Mouse (Mus musculus) midbrain, embryonic 11.5 days (tissue): ENCODE results near the gene Rgs19. TPM values are rescaled to one million over a fixed set of nuclear protein-coding genes. Genes with fewer than 3 reads are reported as not detected.

Experiments used
- ATAC-seq: fragments of 200-750 bp; cut with Nextera tagmentation; 2 replicates; pipeline ENCODE4 v1.8.0; 2017; ENCODE audit warnings: moderate TSS enrichment, moderate library complexity; ENCODE audit not compliant: low FRiP score
- DNase-seq: peaks from one replicate; pipeline ENCODE4 v3.0.0; 2015; ENCODE audit warnings: low spot score; ENCODE audit errors: missing footprints
- H3K27ac ChIP-seq: fragments of 300-500 bp; sonication (generic); 2 replicates; pipeline ENCODE4 v1.5.1; 2014; ENCODE audit warnings: low read depth, low read length
- H3K27me3 ChIP-seq: fragments of 300-500 bp; sonication (generic); 2 replicates; pipeline ENCODE4 v1.6.1; 2014; ENCODE audit warnings: mild to moderate bottlenecking, low read length, moderate library complexity, mixed read lengths; ENCODE audit not compliant: control insufficient read depth, insufficient read depth
- H3K36me3 ChIP-seq: fragments of 300-500 bp; sonication (generic); 2 replicates; pipeline ENCODE4 v1.6.1; 2014; ENCODE audit warnings: mild to moderate bottlenecking, low read length, moderate library complexity, mixed read lengths; ENCODE audit not compliant: control insufficient read depth, insufficient read depth
- H3K4me1 ChIP-seq: fragments of 300-500 bp; sonication (generic); 2 replicates; pipeline ENCODE4 v1.6.1; 2014; ENCODE audit warnings: low read length; ENCODE audit not compliant: control insufficient read depth, insufficient read depth
- H3K4me2 ChIP-seq: fragments of 300-500 bp; sonication (generic); 2 replicates; pipeline ENCODE4 v1.6.1; 2014; ENCODE audit warnings: mild to moderate bottlenecking, moderate library complexity
- H3K4me3 ChIP-seq: fragments of 300-500 bp; sonication (generic); 2 replicates; pipeline ENCODE4 v1.5.1; 2014; ENCODE audit warnings: low read depth, low read length
- H3K9ac ChIP-seq: fragments of 300-500 bp; sonication (generic); 2 replicates; pipeline ENCODE4 v1.6.1; 2014; ENCODE audit warnings: low read length
- H3K9me3 ChIP-seq: fragments of 300-500 bp; sonication (generic); 2 replicates; pipeline ENCODE4 v1.6.1; 2016; ENCODE audit warnings: low read length; ENCODE audit not compliant: control insufficient read depth
- WGBS: fragments of 180-500 bp; shearing (Covaris S2); extraction: QIAGEN DNeasy Blood & Tissue Kit; methylation state at CpG from one replicate; pipeline ENCODE4 v1.1.7; 2014; 5-methylcytosine and 5-hydroxymethylcytosine counted together
- polyA plus RNA-seq: library from polyadenylated mRNA; unstranded; fragments of >200 nt; fragmentation: Nextera tagmentation; extraction: Ambion mirVana; gene quantifications from 2 replicates; pipeline ENCODE4 v1.2.1, GENCODE M21; 2014

The Rgs19 gene
- polyA plus RNA-seq, 1 experiment from 2014 or later, result 65.4 TPM

DNA sequence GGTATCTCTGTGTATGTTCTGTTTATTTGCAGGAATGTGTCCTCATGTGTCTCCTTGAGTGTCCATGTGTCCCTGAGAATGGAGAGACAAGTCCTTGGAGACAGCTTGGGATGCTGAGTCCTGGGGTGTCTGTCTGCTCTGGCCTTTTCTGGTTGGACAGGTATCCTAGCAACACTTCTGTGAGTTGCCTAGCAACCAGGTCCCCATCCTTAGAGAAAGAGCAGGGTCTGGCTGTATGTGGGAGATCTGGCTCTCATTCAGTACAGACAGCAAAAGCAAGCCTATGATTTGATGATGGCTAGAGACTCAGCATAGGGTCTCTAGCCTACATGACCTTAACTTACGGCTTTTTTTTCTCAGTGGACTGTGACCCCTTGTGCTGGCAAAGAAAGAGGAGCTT is 20.0 kb upstream of the Rgs19 start:
- H3K4me1 ChIP-seq, result peaks cover 16% of the 10 kb centered on the region
- H3K9ac ChIP-seq, result 0 out of 2 replicates have a peak overlapping the region, but pooled peaks have one; percentile 16
- H3K4me3 ChIP-seq, result no peak overlapping the region
- 68% methylated on average over 1 of the region's 1 CpGs for WGBS
- no peaks in the 10 kb centered on the region for H3K27me3 ChIP-seq
- peak; percentile 71 for ATAC-seq
- H3K27ac ChIP-seq, result peak overlapping the region; percentile 60; the same call in 1 of the 2 replicates
- peak; percentile 86 for DNase-seq
- no peak overlapping the region for H3K4me2 ChIP-seq
- no peaks in the 10 kb centered on the region for H3K36me3 ChIP-seq
- H3K9me3 ChIP-seq, result no peaks in the 10 kb centered on the region

- H3K4me1 ChIP-seq, result no peaks in the 10 kb centered on the region
- no peak for DNase-seq
- H3K27me3 ChIP-seq, result no peaks in the 10 kb centered on the region
- ATAC-seq, result no peak
- H3K27ac ChIP-seq, result no peak overlapping the region
- H3K4me2 ChIP-seq, result no peak overlapping the region
- H3K4me3 ChIP-seq, result no peak overlapping the region
- no peaks in the 10 kb centered on the region for H3K36me3 ChIP-seq
- H3K9ac ChIP-seq, result no peak overlapping the region
- WGBS, result 47% methylated on average over 4 of the region's 4 CpGs
- H3K9me3 ChIP-seq, result no peaks in the 10 kb centered on the region
Observed at GRCm38 (mm10) chr2:181706668-181707067, 12.9 kb upstream of the Rgs19 start.

DNA sequence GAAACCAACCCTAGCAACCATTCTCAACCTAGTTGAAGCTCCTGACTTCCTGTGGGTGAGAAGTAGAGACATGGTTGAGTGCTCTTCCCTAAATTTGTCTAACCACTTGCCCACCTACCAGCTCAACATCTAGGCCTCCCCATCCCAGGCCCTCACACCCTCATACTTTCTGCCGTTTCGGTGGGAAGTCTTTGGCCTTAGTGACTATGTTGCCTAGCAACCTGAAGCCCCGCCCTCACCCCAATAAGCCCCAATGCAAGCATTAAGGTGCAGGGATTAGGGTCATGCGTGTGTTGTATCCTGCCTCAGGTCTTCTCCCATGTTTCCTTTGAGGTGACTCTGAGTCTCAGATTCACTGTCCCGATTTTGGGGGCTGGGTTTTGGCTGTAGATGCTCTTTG is 4.5 kb upstream of the Rgs19 start, which contains the start of gene Lkaaear1:
Gene Lkaaear1 (minus strand): TSS at position 202 of the 400 bp plus-strand sequence.
- DNase-seq, result no peak
- no peak for ATAC-seq

GRCm38 (mm10) chr2:181696801-181697420 is 3.1 kb upstream of the Rgs19 start:
- Histone ChIP-seq H3K27ac (no peak overlapping the region), H3K36me3 (no peaks in the 10 kb centered on the region), H3K9me3 (no peaks in the 10 kb centered on the region), H3K4me3 (no peak overlapping the region), H3K9ac (no peak overlapping the region), H3K4me2 (no peak overlapping the region), H3K27me3 (no peaks in the 10 kb centered on the region), H3K4me1 (peaks cover 9% of the 10 kb centered on the region)
- no peak for ATAC-seq
- WGBS, result 82% methylated on average over 33 of the region's 33 CpGs
- DNase-seq, result no peak

More for the DNA sequence above, 4.5 kb upstream of the Rgs19 start, which contains the start of gene Lkaaear1:
- no peak within 1 kb of the TSS for H3K4me3 ChIP-seq
- no peak within 1 kb of the TSS for H3K27ac ChIP-seq
- WGBS, result 46% methylated on average over 5 of the region's 5 CpGs
- no peak within 1 kb of the TSS for H3K4me2 ChIP-seq
- no peaks in the 10 kb centered on the region for H3K9me3 ChIP-seq
- no peaks in the 10 kb centered on the region for H3K27me3 ChIP-seq
- no peak within 1 kb of the TSS for H3K9ac ChIP-seq
- H3K36me3 ChIP-seq, result no peaks in the 10 kb centered on the region
- 0 out of 2 replicates have a peak, but pooled peaks cover 2% of the 10 kb centered on the region for H3K4me1 ChIP-seq

- H3K4me2 ChIP-seq, result no peak overlapping the region
- WGBS, result 84% methylated on average over 1 of the region's 1 CpGs
- no peak overlapping the region for H3K9ac ChIP-seq
- DNase-seq, result no peak
- H3K9me3 ChIP-seq, result no peaks in the 10 kb centered on the region
- H3K36me3 ChIP-seq, result no peaks in the 10 kb centered on the region
- H3K27me3 ChIP-seq, result no peaks in the 10 kb centered on the region
- ATAC-seq, result no peak
- peaks cover 9% of the 10 kb centered on the region for H3K4me1 ChIP-seq
- H3K4me3 ChIP-seq, result no peak overlapping the region
- H3K27ac ChIP-seq, result no peak overlapping the region
Observed at GRCm38 (mm10) chr2:181695776-181696175, 2.0 kb upstream of the Rgs19 start.

DNA sequence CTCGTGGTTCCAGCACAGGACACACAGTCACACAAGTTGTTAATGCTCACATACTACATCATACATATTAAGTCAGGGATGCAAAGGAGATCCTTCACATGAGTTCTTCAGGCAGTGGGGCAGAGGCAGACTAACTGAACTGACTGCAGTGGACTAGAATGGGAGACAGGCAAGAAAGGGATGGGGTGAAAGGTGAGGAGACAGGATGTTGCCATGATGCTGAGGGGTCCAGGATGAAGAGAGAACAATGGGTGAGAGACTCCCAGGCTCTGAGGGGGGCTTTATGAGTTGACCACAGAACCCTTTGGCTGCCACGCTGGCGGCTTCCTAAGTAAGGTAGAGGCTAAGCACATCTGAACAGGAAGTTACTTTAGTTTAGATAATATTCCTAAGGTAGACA is 804 bp upstream of the Rgs19 start:
- ATAC-seq (no peak), DNase-seq (no peak)
- H3K4me1 ChIP-seq, result peaks cover 9% of the 10 kb centered on the region
- no peaks in the 10 kb centered on the region for H3K9me3 ChIP-seq
- no peaks in the 10 kb centered on the region for H3K36me3 ChIP-seq
- no peak overlapping the region; the same call in 1 of the 2 replicates for H3K4me2 ChIP-seq
- H3K27ac ChIP-seq, result no peak overlapping the region
- H3K4me3 ChIP-seq, result no peak overlapping the region
- 88% methylated on average over 3 of the region's 3 CpGs for WGBS
- no peaks in the 10 kb centered on the region for H3K27me3 ChIP-seq
- peak overlapping the region; percentile 82; the same call in 1 of the 2 replicates for H3K9ac ChIP-seq

DNA sequence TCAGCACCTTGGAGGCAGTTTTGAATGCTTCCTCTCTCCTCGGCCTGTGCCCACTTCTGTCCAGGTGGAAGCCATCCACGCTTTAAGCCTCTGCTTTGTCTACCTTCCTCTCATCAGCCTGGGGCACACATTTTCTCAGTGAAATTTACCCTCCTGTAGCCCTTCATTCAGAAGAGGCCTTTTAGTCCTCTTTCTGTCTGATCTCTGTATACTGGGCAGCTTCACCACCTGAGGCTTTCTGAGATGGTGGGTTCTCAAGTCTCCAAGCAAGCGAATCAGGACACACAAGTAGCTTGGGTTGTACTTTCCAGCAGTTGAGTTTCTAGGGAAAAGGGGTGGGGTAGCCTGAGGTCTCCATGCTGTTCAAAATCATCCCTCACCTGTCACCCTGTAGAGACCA is 1.5 kb downstream of the Rgs19 start:
- ATAC-seq (no peak), DNase-seq (peak; percentile 51)
- Histone ChIP-seq H3K9me3 (no peaks in the 10 kb centered on the region), H3K9ac (no peak overlapping the region), H3K4me3 (no peak overlapping the region), H3K36me3 (no peaks in the 10 kb centered on the region), H3K27me3 (no peaks in the 10 kb centered on the region), H3K4me2 (no peak overlapping the region), H3K4me1 (peaks cover 9% of the 10 kb centered on the region), H3K27ac (no peak overlapping the region)
- WGBS, result 91% methylated on average over 3 of the region's 3 CpGs

- Histone ChIP-seq H3K36me3 (peaks cover 2% of the 10 kb centered on the region; the same call in 1 of the 2 replicates), H3K27me3 (no peaks in the 10 kb centered on the region), H3K9ac (no peak overlapping the region), H3K9me3 (no peaks in the 10 kb centered on the region), H3K27ac (no peak overlapping the region), H3K4me2 (no peak overlapping the region), H3K4me3 (no peak overlapping the region), H3K4me1 (peaks cover 9% of the 10 kb centered on the region)
- no peak for DNase-seq
- WGBS, result 87% methylated on average over 4 of the region's 4 CpGs
- ATAC-seq, result no peak
Observed at GRCm38 (mm10) chr2:181691571-181691970, 2.2 kb downstream of the Rgs19 start.

DNA sequence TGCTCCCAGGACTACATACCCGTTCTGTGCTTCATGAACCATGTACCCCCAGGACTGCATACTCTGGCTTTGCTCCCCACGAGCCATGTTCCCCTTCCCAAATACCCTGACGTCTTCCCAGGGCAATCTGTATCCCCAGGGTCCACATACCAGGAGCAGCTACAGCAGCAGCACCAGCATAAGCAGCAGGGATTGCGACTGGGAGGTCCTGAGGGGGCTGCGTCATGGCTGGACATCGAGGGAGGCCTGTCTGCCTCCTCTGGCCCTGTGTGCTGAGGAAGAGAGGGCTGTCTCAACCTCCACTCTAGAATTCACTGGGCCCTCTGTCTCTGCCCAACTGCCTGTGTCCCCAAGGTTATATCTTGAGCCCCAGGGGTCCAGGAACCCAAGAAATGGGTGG is 2.7 kb downstream of the Rgs19 start:
- H3K36me3 ChIP-seq, result peaks cover 2% of the 10 kb centered on the region; the same call in 1 of the 2 replicates
- no peak overlapping the region for H3K9ac ChIP-seq
- H3K4me2 ChIP-seq, result no peak overlapping the region
- no peaks in the 10 kb centered on the region for H3K9me3 ChIP-seq
- WGBS, result 83% methylated on average over 6 of the region's 6 CpGs
- DNase-seq (no peak), ATAC-seq (no peak)
- H3K4me3 ChIP-seq, result no peak overlapping the region
- H3K27ac ChIP-seq, result no peak overlapping the region
- H3K4me1 ChIP-seq, result peaks cover 9% of the 10 kb centered on the region
- no peaks in the 10 kb centered on the region for H3K27me3 ChIP-seq
